8 mouse cellular contexts compared by ENCODE assay signal in the genomic region with DNA sequence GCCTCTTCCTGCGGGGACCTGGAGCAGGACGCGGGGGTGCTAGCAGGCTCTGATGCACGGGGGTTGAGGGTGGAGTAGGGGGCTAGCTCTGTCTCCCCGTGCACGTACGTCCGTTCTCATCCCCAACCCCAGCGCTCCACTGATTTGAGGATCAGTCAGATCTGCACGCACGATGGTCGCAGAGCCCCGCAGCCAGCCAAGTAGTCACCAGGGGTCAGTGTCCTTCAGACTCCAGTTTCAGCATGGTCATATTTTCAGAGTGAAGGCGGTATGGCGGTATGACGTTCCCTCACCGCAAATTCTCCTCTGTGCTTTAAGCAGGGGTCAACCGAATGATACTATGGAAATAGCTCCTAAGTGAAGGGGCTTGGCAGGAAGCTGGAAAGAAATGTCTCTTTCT. TPM values are rescaled to one million over a fixed set of nuclear protein-coding genes. Genes with fewer than 3 reads are reported as not detected.
DNase-seq lines count a peak whose midpoint lies in the region; ATAC-seq and TF ChIP-seq lines count a peak whose summit lies in the region.

No protein-coding gene starts in this region.

- no peak for DNase-seq in kidney, adult 2 months
- DNase-seq in kidney, postnatal 10 days: no peak
- no peak for DNase-seq in layer of hippocampus, adult 11-12 months (ENCODE audit: low spot score)
- DNase-seq in right cerebral cortex, postnatal 25 days: no peak
- no peak for DNase-seq in adipocyte (ENCODE audit: low spot score)

- H3K9ac ChIP-seq in hindbrain, embryonic 12.5 days: peak overlapping the region; percentile 58; the same call in 1 of the 2 replicates
- H3K9ac ChIP-seq in midbrain, embryonic 16.5 days (ENCODE audit: low read depth, low read length): peak overlapping the region; percentile 74; the same call in 1 of the 2 replicates

- no peak for TF ChIP-seq POLR2A in kidney, adult 2 months (IDR thresholded peaks at IDR 0.05; ENCODE audit: low read depth, low read length)

- TF ChIP-seq CTCF in kidney, adult 2 months (conservative IDR thresholded peaks at IDR 0.05; ENCODE audit: insufficient read depth, insufficient read length, low read depth, low read length): no peak

- no peaks in the 10 kb centered on the region for H3K27me3 ChIP-seq in kidney, adult 2 months (replicated peaks; ENCODE audit: control insufficient read depth, insufficient read depth, low read length)
- peaks cover 51% of the 10 kb centered on the region for H3K27me3 ChIP-seq in hindbrain, embryonic 12.5 days
- peaks cover 10% of the 10 kb centered on the region for H3K27me3 ChIP-seq in midbrain, embryonic 16.5 days (ENCODE audit: control insufficient read depth, insufficient read depth, low read depth, low read length)

- ATAC-seq in common myeloid progenitor, adult 5-6 weeks (replicated peaks; ENCODE audit: low read depth, poor library complexity, severe bottlenecking): 0 out of 2 replicates have a peak, but pooled peaks have one; percentile 28
- no peak for ATAC-seq in hindbrain, embryonic 12.5 days (ENCODE audit: low FRiP score)
- no peak for ATAC-seq in midbrain, embryonic 16.5 days

- no peak overlapping the region; the same call in 1 of the 2 replicates for H3K27ac ChIP-seq in kidney, adult 2 months (ENCODE audit: insufficient read depth, low read depth, low read length)
- no peak overlapping the region for H3K27ac ChIP-seq in hindbrain, embryonic 12.5 days
- H3K27ac ChIP-seq in midbrain, embryonic 16.5 days (ENCODE audit: low read length): no peak overlapping the region

- H3K36me3 ChIP-seq in kidney, adult 2 months (ENCODE audit: control insufficient read depth, insufficient read depth, low read length): no peaks in the 10 kb centered on the region
- no peaks in the 10 kb centered on the region for H3K36me3 ChIP-seq in hindbrain, embryonic 12.5 days
- H3K36me3 ChIP-seq in midbrain, embryonic 16.5 days (ENCODE audit: control insufficient read depth, insufficient read depth, low read length): no peaks in the 10 kb centered on the region

- H3K4me3 ChIP-seq in kidney, adult 2 months (ENCODE audit: insufficient read depth, low read depth, low read length): peak overlapping the region; percentile 28; the same call in 1 of the 2 replicates
- H3K4me3 ChIP-seq in hindbrain, embryonic 12.5 days: peak overlapping the region; percentile 52
- peak overlapping the region; percentile 64 for H3K4me3 ChIP-seq in midbrain, embryonic 16.5 days (ENCODE audit: low read depth, low read length)

- no peaks in the 10 kb centered on the region for H3K9me3 ChIP-seq in hindbrain, embryonic 12.5 days (replicated peaks)
- no peaks in the 10 kb centered on the region for H3K9me3 ChIP-seq in midbrain, embryonic 16.5 days (replicated peaks; ENCODE audit: control insufficient read depth, low read length, poor library complexity, severe bottlenecking)

- WGBS in kidney, adult 2 months: 3% methylated on average over 18 of the region's 18 CpGs
- 5% methylated on average over 18 of the region's 18 CpGs for WGBS in hindbrain, embryonic 12.5 days
- 4% methylated on average over 18 of the region's 18 CpGs for WGBS in midbrain, embryonic 16.5 days

- H3K4me2 ChIP-seq in hindbrain, embryonic 12.5 days (replicated peaks): peak overlapping the region; percentile 99
- peak overlapping the region; percentile 99 for H3K4me2 ChIP-seq in midbrain, embryonic 16.5 days (ENCODE audit: low read length)

- H3K4me1 ChIP-seq in kidney, adult 2 months (ENCODE audit: control insufficient read depth, insufficient read depth, low read length): no peaks in the 10 kb centered on the region; the same call in 1 of the 2 replicates
- peaks cover 20% of the 10 kb centered on the region for H3K4me1 ChIP-seq in hindbrain, embryonic 12.5 days
- peaks cover 10% of the 10 kb centered on the region; the same call in 1 of the 2 replicates for H3K4me1 ChIP-seq in midbrain, embryonic 16.5 days (ENCODE audit: control insufficient read depth, insufficient read depth, low read length)

RNA-seq across cellular contexts. Expression of a gene that starts 0.7 kb away (rescaled TPM):
- 36.1 and 47.1 TPM in 2 replicates for polyA plus RNA-seq in kidney, adult 2 months (2012; rRNA removed)
- total RNA-seq in common myeloid progenitor, adult 5-6 weeks (2017): not detected in 2 replicates
- polyA plus RNA-seq in hindbrain, embryonic 12.5 days (2016; fragmentation: Nextera tagmentation; extraction: Ambion mirVana): 2.9 and 4.6 TPM in 2 replicates
- 18.8 and 21.8 TPM in 2 replicates for polyA plus RNA-seq in midbrain, embryonic 16.5 days (2015; fragmentation: Nextera tagmentation; extraction: Ambion mirVana)

RNA-seq across cellular contexts. Expression of a gene that starts 17.2 kb away (rescaled TPM):
- polyA plus RNA-seq in kidney, adult 2 months (2012; rRNA removed): 0.06 TPM in 1 of 2 replicates, not detected in the other
- total RNA-seq in common myeloid progenitor, adult 5-6 weeks (2017): not detected in 2 replicates
- polyA plus RNA-seq in hindbrain, embryonic 12.5 days (2016; fragmentation: Nextera tagmentation; extraction: Ambion mirVana): not detected in 2 replicates
- polyA plus RNA-seq in midbrain, embryonic 16.5 days (2015; fragmentation: Nextera tagmentation; extraction: Ambion mirVana): not detected in 2 replicates

RNA-seq across cellular contexts. Expression of a gene that starts 41.3 kb away (rescaled TPM):
- not detected in 2 replicates for polyA plus RNA-seq in kidney, adult 2 months (2012; rRNA removed)
- not detected in 2 replicates for total RNA-seq in common myeloid progenitor, adult 5-6 weeks (2017)
- not detected in 2 replicates for polyA plus RNA-seq in hindbrain, embryonic 12.5 days (2016; fragmentation: Nextera tagmentation; extraction: Ambion mirVana)
- not detected in 2 replicates for polyA plus RNA-seq in midbrain, embryonic 16.5 days (2015; fragmentation: Nextera tagmentation; extraction: Ambion mirVana)

RNA-seq across cellular contexts. Expression of a gene that starts 48.6 kb away (rescaled TPM):
- polyA plus RNA-seq in kidney, adult 2 months (2012; rRNA removed): not detected in 2 replicates
- not detected in 2 replicates for total RNA-seq in common myeloid progenitor, adult 5-6 weeks (2017)
- not detected in 2 replicates for polyA plus RNA-seq in hindbrain, embryonic 12.5 days (2016; fragmentation: Nextera tagmentation; extraction: Ambion mirVana)
- not detected in 2 replicates for polyA plus RNA-seq in midbrain, embryonic 16.5 days (2015; fragmentation: Nextera tagmentation; extraction: Ambion mirVana)
